Mouse (Mus musculus) kidney, postnatal 36 days (tissue): ENCODE results near the gene Mettl14.
A peak's percentile ranks its signal among the peaks of the same experiment; 100 is the strongest.

Source experiments
- DNase-seq, 2 experiments: peaks; one replicate each; pipeline ENCODE4 v3.0.0; 2021 to 2022; ENCODE audit warnings: mixed read lengths in 2 of 2

Gene Mettl14

DNA sequence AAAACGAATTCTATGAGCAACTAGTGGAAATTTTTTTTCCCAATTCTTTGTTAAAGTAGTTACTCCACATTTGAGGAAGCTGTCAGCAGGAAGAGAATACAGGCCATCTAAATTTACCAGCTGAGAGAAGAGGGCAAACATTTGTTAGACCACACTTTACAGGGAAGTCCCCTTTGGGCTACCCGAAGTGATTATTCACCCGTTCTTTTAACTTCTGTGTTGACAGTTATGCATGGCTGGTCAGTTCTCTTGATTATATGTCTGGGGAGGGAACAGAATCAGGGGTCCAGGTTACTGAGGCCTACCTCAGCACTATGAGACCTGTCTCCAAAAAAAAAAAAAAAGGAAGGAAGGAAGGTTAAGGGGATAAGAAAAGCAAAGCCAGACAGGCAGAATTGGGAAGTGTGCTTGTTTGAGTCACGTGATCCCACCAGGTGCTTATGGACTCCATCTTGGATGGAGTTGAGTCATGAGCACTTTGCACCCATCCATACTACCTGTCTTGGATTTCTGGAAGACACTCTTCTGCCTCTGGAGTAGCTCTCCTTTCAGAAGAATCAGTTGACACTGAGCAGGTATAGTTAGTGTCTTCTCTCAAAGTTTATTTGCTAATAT lies 29.4 kb downstream of the Mettl14 start:
- no peak for DNase-seq

DNA sequence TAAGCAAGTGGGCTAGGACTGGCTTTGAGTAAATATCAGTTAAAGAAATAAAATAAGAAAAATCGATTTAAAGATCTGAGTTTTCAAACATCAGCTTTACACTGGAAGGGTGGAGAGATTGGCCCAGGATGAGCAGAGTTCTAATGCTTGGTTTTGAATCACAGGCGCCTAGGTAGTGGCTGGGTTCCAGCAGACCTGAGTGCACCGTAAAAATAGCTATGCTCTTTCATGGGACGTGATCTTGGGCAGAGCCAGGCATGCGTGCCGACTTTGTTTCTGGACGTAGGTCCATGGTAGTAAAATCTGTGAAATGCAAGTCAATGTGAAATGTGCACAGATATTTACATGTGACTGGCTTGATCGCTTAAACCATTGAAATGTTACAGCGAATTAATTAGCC lies 31.5 kb downstream of the Mettl14 start:
- no peak for DNase-seq

DNA sequence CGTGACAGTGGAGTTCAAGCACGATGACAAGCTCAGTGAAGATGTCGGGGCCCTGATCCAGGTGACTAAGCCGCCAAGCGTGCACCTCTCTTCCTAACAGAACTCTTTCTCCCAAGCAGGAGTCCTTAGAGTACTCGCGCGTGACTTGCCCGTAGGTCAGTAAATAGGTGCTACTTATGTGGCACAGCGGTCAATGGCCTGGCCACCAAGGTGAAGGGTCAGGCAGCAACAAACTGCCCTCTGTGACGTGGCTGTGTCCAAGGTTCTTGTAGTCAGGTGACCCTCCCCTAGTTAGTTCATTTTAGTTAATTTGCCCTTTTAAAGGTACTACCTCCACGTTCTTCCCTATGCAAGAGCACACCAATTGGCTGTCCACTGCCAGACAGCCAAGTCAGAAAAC lies 32.2 kb downstream of the Mettl14 start:
- peak; percentile 28 to 60 for DNase-seq

DNA sequence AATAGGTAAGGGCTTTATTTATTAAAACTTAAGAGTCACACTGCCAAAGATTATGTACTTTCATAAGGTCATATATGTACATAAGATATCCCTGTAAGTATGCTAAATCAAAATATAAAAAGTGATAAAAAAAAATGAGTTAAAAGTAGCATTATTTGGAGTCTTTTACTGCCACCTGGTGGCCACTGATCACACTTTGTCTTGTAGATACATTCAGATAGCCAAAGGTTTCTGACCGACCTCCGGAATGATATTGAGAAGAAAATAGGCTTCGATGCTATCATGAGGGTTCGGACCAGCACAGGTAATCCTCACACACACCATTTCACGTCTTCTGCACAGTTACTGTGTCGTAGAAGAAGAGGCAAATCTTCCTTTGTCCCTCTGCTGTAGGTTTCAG lies 32.7 kb downstream of the Mettl14 start:
- peak; percentile 47 to 71 for DNase-seq

DNA sequence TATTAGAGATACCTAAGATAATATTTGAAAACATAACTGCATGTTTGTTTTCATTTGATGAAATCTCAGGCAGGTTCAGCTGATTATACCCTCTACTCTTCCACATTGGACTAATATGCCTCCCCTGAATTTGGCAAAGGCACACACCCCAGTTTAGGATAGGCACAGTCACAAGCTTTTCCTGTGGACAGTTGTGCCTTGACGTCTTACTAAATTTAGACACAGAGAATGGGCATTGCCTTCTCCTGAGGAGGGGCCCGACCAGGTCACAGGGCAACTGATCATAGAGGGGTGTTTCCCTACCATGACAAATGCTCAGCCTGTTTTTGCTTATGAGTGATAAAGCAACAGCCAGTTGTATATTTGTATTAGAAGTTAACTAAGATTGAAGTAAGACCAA lies 34.4 kb downstream of the Mettl14 start:
- no peak for DNase-seq

DNA sequence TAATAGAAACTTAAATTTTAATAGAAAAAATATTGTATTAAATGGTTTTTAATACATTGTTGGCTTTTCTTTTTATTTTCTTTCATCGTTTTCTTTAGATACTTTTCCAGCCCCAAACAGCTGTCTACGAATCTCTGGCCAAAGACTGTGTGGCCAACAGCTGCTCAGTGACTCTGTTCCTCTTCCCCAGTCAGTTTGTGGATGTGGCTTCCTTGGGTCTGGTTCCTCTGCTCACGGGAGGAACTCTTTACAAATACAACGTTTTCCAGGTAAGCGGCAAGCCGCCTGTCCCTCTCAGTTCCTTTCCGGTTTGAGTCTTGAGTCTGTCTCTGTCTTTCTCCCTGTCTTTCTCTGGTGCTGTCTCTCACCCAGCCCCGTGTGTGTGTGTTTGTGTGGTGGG lies 35.3 kb downstream of the Mettl14 start:
- no peak for DNase-seq

DNA sequence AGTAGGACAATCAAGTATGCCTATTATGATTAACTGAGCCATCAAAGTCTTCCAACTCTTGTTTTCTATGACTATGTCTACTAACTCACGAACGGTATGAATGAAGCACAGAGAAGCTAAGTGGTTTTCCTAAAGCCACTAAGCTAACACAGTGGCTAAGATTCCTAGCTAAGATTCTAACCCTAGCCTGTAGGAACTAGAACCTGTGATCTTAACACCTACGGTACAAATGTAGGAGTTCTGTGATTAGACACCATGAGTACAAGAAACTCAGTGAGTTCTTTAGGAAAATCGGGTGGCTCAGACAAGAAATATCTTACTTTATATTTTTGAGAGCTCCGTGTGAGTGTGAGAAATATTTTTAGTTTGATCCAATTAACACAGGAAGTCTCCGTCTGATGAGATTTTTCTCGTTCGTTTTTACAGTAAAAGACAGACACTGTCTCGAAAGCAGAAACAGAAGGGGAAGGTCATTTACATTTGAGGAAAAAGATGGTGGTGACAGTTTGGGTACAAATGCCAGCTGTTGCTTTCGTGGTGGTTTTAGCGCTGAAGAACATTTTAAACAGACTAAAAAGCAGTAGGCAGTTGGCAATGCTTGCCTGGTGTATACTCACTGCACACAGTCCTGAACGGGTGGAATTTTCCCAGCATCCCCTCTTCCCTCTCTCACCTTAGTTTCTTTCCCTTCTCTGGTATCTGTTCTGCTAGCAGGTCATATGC lies 37.7 kb downstream of the Mettl14 start:
- no peak for DNase-seq

DNA sequence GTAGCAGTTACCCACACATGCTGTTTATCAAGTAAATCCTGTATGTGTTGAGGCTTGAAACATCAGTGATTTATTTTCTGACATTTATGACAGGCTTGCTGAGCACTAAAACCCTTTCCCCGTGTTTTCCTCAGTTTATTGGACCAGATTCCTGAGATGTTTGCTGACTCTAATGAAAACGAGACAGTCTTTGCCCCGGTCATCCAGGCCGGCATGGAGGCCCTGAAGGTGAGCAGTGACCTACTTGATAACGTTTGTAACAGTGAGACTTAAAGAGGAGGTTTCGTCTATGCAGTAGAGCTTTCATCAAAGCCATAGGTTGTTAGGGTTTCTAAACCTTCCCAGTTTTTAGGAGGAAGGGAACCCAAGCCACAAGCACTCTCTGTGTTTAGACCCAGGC lies 42.2 kb downstream of the Mettl14 start:
- DNase-seq: no peak

DNA sequence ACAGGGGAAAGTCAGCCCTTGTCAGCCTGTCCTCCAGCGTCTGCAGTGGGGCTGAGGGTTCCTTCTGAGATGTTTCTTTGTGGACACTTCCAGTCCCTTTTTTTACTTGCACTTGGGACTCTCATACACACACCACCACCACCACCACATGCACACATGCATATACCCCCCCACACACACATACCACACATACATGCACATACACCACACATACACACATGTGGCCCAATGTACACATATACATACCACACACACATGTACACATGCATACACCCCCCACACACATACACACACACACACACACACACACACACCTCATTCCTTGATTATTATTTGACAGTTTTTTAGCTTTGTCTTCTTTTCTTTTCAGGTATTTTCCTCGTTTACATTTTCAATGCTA lies 44.9 kb downstream of the Mettl14 start:
- no peak for DNase-seq

DNA sequence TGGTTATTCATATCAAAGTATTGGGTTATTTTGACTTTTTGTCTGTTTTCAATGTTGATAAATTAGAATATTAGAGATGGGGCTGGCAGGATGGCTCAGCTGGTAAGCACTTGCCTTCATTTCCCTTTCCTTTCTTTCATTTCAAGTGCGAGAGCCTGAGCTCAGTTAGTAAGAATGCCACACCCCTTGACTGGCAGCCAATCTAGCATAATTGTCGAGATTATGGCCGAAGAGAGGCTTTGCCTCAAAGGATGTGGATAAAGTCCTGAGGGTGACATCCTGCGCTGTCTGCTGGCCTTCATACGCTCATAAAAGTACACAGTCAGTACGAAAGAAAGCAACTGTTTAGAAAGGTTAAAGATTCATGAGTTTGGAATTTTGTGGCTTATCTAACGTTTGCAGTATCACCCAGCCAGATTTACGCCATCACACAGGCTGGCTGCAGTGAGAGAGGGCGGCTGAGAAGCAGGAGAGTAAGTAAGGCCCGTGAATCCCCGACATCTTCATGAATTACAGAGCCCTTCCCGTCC lies 47.2 kb downstream of the Mettl14 start:
- peak; percentile 14 to 31 for DNase-seq

DNA sequence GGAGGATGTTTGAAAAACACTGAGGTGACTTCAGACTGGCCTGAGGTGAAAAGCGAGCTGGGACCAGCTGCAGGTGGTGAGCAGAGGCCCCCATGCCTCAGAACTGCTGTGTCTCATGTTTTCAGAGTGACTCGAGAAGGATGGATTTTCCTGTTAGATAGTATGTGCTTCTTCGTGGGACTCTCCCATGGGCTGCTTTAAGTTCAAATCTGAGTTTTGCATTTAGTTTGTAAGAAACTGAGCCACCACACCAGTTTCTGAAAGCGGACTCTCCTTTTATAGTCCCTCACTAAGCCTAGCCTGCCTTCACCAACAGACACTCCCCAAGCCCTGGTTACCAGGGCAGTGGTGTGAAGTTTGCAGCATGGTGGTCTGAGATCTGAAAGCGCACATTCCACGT lies 48.1 kb downstream of the Mettl14 start:
- DNase-seq: no peak

DNA sequence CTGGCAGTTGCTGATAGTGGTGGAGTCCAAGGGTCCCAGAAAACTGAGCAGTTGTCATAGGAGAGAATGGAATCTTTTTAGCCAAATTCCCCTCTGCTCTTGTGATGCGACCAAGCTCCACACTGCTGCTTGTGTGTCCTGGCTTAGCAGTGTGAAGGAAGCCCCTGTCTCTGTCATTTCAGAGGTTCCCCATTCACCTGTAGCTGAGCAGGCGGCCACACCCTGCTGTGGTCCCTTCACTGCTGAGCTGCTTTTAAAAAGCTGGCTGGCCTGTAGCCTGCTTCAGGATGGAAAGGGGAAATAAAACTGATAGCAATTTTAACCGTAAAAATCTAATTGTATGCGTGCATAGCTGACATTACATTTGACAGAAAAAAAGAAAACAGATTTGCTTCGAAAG lies 49.0 kb downstream of the Mettl14 start:
- DNase-seq: no peak

DNA sequence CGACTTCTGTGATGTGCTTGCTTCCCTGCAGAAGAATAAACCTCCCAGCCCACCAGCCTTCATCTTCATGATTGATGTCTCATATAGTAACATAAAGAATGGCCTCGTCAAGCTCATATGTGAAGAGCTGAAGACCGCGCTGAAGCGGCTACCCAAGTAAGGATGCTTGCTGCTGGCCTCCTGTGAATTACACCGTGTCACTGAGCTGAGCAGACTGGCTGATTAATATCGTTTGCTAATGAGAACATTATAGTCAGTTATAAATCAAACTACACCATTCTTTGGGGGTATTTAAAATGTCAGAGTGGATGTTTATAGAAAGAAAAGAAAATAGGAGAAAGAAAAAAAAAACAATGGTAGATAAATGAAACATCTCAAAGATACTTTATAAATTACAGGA lies 49.5 kb downstream of the Mettl14 start:
- no peak for DNase-seq

DNA sequence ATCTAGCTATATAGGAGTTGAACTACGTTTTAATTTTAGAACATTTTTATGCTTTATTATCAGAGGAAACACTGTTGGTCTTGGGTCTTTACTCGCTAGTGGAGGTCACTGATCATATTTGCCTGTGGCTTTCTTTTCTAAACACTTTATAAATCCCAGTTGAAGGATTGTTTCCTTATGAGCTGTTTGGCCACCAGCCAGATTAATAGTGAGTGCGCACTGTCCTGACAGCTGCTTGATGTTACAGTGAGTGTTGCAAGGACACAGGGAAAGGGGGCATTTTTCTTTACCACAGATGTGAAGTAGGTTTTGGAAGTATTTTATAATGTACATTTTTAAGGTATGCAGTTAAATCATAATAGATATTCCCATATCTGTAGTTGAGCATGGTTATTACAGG lies 50.4 kb downstream of the Mettl14 start:
- DNase-seq: peak; percentile 20 to 42

DNA sequence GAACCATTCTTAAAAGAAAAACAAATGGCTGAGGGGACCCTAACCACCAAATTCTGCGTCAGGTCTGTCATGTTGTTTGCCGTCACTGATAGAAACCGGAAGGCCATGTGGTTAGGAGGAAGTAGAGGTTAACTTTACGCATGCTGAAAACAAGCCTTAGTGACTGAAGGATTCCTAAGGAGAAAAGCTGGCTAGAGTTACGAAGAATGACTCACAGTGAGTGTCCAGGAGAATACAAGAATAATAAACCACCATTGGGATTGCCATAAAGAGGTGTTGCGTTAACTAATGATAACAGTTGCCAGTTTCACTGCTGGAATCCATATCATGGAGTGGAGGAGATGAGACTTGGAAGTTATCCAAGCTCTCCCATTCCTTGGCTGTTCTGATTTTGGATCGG lies 51.0 kb downstream of the Mettl14 start:
- DNase-seq: no peak

DNA sequence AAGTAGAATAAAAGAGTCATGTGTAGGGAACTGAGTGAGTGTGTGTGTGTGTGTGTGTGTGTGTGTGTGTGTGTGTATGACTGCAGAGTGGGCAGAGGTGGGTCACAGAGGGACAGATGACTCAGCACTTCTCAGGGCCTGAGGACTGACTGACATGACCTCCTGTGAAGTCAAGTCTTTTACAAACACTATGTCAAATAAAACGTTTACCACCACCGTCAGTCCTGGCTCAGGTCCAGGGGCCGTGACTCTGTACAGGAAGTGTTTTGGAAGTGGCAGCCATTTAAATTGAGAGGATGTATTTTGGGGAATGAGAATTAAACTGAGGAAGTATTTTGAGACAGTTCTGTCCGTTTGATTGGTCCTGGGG lies 52.9 kb downstream of the Mettl14 start:
- peak in 1 of 2 experiments; percentile 48 for DNase-seq

DNA sequence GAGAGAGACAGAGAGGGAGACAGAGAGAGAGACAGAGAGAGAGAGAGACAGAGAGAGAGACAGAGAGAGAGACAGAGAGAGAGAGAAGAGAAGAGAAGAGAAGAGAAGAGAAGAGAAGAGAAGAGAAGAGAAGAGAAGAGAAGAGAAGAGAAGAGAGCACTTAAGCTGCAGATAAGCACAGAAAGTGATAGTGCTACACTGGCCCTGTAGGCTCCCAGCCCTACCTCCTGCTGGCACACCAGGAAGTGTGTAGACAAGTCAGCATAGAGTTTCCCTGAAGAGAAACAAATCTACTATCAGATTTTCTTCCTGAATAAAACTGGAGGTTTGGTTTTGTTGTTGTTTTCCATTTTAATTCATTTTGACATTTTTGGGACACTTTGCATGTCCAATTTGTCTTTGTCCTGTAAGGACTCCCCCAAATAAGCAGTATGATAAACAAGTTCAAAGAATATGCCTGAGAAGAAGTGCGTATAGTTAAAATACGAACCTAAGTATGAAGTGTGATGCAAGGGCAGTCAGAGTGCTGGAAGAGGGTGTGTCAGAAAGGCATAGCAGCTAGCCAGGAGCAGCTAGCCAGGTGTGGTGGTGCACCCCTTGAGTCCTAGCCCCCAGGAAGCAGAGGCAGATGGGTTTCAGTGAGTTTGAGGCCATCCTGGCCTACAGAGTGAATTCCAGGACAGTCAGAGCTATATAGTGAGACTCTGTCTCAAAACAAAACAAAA lies 53.4 kb downstream of the Mettl14 start:
- no peak for DNase-seq

DNA sequence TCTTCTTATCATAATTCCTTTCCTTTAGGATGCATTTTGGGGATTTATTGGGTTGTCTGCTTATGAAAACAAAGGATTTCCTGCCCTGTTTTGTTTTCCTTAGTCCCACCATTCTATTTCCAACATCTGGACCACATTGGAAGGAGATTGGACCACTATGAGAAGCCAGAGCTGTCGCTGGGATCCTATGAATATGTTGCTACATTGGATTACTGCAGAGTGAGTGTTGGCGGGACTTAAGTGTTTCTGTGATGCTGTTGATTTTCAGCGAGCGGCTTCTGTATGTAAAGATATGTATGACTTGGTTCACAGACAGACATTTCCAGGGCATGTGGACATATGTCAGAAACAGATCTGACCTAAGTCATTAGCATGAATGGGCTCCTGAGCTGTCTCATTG lies 55.7 kb downstream of the Mettl14 start:
- no peak for DNase-seq

DNA sequence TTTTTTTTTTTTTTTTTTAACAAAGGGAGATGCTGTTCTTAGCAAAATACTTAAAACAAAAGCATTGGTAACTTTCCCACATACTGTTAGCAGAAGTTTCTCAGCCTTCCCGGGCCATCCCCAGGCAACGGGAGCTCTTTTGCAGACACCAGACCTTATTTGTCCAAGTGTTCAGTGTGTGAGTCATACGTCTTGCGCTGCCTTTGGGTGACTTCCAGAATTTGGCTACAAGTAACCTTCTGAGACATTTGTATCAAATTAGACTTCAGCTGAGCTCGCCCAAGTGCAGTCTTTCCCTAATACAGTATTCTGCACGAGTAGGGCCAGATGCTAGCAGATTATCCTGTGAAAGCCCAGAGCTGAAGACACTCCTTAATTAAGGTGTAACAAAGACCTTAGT lies 56.7 kb downstream of the Mettl14 start:
- DNase-seq: peak; percentile 50 to 60

DNA sequence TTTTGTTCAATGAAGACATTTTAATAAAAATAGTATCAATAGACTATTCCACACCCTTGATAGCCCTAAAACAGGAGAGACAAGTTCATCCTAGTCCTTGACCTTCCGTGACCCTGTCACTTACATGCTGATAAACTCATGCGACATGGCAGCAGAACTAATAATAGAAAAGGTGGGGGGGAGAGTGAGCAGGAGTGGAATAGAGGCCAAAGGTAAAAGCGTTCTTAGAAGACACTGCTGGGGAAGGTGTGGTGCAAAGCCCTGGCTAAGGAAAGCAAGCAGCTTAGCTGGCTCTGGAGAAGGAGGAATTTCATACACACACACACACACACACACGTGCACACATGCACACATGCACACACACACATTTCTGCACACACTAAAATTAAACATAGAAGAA lies 61.6 kb downstream of the Mettl14 start:
- no peak for DNase-seq

DNA sequence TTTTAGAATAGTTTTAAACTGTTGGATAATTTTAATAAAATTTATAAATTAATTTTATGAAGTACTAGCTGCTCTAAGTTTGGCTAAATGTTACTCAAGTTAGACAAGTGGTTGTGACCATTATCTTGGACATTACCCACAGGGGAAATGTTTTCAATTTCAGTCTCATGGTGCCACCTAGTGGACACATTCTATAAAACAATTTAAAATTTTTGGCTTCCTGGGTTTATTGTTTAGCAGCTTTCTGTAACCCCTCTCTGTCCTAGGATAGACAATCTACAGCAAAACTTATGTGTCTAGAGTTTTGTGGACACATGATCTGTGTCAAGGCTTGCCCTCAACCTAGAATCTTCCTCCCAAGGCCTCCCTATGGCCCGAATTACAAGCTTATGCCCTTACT lies 63.8 kb downstream of the Mettl14 start:
- DNase-seq: peak; percentile 12 to 36

DNA sequence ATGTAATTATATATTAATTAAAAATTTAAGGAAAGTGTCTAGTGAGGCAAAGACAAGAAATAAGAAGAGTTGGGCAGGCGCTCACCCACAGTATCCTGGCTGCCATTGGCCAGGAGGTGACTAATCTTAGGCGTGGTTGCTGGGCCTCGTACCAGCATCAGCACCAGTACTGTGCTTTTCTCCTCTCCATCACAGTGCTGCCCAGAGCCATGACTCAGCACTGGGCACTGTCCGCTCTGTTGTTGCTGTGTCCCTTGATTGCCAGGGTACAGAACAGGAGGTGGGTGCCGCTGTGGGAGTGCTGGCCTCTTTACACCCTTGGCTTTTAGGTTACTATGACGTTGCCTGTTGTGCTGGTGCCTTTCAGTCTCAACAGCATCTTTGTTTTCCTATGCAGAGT lies 64.3 kb downstream of the Mettl14 start:
- no peak for DNase-seq

DNA sequence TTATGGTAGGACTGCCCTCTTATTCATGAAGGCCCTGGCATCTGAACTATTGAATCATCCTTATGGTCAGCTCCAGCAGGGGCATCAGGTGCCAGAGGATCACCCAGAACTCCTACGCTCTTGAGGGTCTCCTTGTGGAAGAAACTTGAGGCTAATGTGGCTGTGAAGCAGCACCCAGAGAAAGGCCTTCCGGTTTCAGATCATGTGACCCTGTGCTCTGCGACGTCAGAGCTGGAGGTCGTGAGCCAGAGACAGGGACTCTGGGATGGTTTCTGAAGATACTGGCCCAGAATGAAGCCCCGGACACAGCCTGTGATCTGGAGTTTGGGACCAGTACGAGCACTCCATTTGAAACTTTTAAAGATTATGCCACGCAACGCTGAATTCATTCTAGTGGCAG lies 65.6 kb downstream of the Mettl14 start:
- DNase-seq: no peak
